Mouse (Mus musculus): ENCODE results near the gene Adamts17.

DNA sequence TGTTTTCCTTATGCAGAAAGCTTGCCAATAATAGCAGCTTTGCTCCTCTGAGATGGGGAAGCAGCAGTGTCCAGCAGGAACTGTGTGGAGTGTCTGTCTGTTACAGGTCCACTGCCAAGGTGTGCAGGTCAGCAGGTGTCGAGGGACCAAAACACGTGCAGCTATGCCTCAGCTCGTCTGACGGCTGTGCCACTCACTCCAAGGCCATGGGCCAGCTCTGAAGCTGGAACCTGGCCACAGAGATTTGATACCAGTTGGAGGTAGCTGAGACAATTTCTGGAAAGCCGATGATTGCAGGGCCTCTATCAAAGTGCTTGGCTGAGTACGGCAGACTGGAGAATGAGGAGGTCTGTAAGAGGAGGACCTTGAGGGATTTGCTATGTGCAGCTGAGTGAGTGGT is 24.0 kb upstream of the Adamts17 start:
- TF ChIP-seq CTCF (IDR thresholded peaks at IDR 0.05; ENCODE audit: borderline replicate concordance, control insufficient read depth, extremely low read depth, insufficient read depth, low read length, poor library complexity), result no peak
- no peak for TF ChIP-seq POLR2A (IDR thresholded peaks at IDR 0.05; ENCODE audit: control insufficient read depth, extremely low read depth, insufficient read depth, low read length, poor library complexity)
